Mouse (Mus musculus) myocyte (in vitro differentiated cells): Measurements from ENCODE around the gene Arrdc2. TPM values are rescaled to one million over a fixed set of nuclear protein-coding genes. Genes with fewer than 3 reads are reported as not detected.

Experiments used
- H3K27me3 ChIP-seq: one replicate; pipeline ENCODE4 v1.6.1; 2011; ENCODE audit not compliant: control insufficient read depth, insufficient read depth, insufficient read length
- H3K36me3 ChIP-seq: one replicate; pipeline ENCODE4 v1.6.1; 2011; ENCODE audit not compliant: control insufficient read depth, insufficient read depth
- H3K4me2 ChIP-seq: one replicate; pipeline ENCODE4 v1.6.1; 2011; ENCODE audit warnings: low read depth, control low read depth
- H3K4me3 ChIP-seq: one replicate; pipeline ENCODE4 v1.5.1; 2011; ENCODE audit warnings: mild to moderate bottlenecking, control low read depth, moderate library complexity
- H3K79me2 ChIP-seq: one replicate; pipeline ENCODE4 v1.6.1; 2011; ENCODE audit not compliant: control insufficient read depth, insufficient read depth
- H3ac ChIP-seq: one replicate; pipeline ENCODE4 v1.6.1; 2011; ENCODE audit not compliant: control insufficient read depth, insufficient read length
- CEBPB ChIP-seq: IDR thresholded peaks from 2 replicates; pipeline ENCODE4 v1.6.1; 2011; ENCODE audit warnings: mild to moderate bottlenecking, moderate library complexity; ENCODE audit not compliant: poor library complexity, insufficient read depth, severe bottlenecking
- E2F4 ChIP-seq: IDR thresholded peaks from one replicate; pipeline ENCODE4 v1.6.1; 2011; ENCODE audit warnings: mild to moderate bottlenecking, control low read depth, moderate library complexity; ENCODE audit not compliant: insufficient read depth
- MAX ChIP-seq: IDR thresholded peaks from one replicate; pipeline ENCODE4 v1.6.1; 2011; ENCODE audit warnings: low read depth, mild to moderate bottlenecking, control low read depth
- MYOD1 ChIP-seq, 3 experiments: IDR thresholded peaks; one replicate each; pipeline ENCODE4 v1.6.1; 2011; ENCODE audit warnings: control low read depth in 2 of 3, low read depth in 2 of 3, mild to moderate bottlenecking in 2 of 3, moderate library complexity in 1 of 3; ENCODE audit not compliant: insufficient read length in 2 of 3, control insufficient read depth in 1 of 3
- MYOG ChIP-seq, 3 experiments: IDR thresholded peaks; one replicate each; pipeline ENCODE4 v1.6.1; 2011; ENCODE audit warnings: control low read depth in 2 of 3, low read depth in 2 of 3, mild to moderate bottlenecking in 2 of 3; ENCODE audit not compliant: insufficient read length in 2 of 3, control insufficient read depth in 1 of 3, insufficient read depth in 1 of 3
- POLR2A ChIP-seq: IDR thresholded peaks from one replicate; pipeline ENCODE4 v1.6.1; 2011; ENCODE audit warnings: low read depth, mild to moderate bottlenecking, control low read depth, moderate library complexity; ENCODE audit not compliant: insufficient read length
- POLR2AphosphoS2 ChIP-seq: IDR thresholded peaks from one replicate; pipeline ENCODE4 v1.6.1; 2011; ENCODE audit warnings: low read depth, control low read depth; ENCODE audit not compliant: insufficient read length
- REST ChIP-seq: IDR thresholded peaks from one replicate; pipeline ENCODE4 v1.6.1; 2011; ENCODE audit warnings: mild to moderate bottlenecking, control low read depth, moderate library complexity; ENCODE audit not compliant: insufficient read depth, insufficient read length
- SRF ChIP-seq: IDR thresholded peaks from one replicate; pipeline ENCODE4 v1.6.1; 2011; ENCODE audit warnings: low read depth; ENCODE audit not compliant: control insufficient read depth, insufficient read length
- TCF12 ChIP-seq: IDR thresholded peaks from one replicate; pipeline ENCODE4 v1.6.1; 2011; ENCODE audit warnings: mild to moderate bottlenecking, control low read depth; ENCODE audit not compliant: poor library complexity, insufficient read depth, severe bottlenecking
- TCF3 ChIP-seq: IDR thresholded peaks from one replicate; pipeline ENCODE4 v1.6.1; 2011; ENCODE audit warnings: low read depth, control low read depth; ENCODE audit not compliant: insufficient read length
- USF1 ChIP-seq: IDR thresholded peaks from one replicate; pipeline ENCODE4 v1.6.1; 2011; ENCODE audit warnings: low read depth, mild to moderate bottlenecking, control low read depth, moderate library complexity
- polyA plus RNA-seq: library from polyadenylated mRNA; unstranded; fragments of >200 nt; fragmentation: generic; extraction: Trizol; gene quantifications from one replicate; pipeline ENCODE4 v1.2.1, GENCODE M21; 2012; ENCODE audit warnings: missing spikeins

Gene Arrdc2
- polyA plus RNA-seq, 1 experiment, result 5.8 TPM

DNA sequence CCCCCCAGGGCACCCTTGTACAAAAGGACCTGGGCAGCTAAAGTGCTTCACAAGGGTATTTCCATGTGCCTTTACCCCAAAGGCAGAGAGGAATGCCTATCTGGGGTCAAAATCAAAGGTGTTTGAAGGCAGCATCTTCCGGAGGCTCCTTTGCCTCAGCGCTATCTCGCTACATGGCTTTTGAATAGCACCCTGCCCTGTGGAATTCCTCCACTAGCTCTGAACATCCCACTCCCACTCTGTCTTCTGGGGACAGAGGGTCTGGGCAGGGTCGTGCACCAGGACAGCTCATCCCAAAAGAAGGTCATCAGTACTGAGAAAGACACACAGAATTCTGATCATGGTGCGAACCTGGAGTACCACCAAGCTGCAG is 29.7 kb upstream of the Arrdc2 start:
- no peak overlapping the region for H3ac ChIP-seq
- peaks cover 6% of the 10 kb centered on the region for H3K79me2 ChIP-seq
- H3K4me3 ChIP-seq, result no peak overlapping the region
- no peak overlapping the region for H3K4me2 ChIP-seq
- H3K36me3 ChIP-seq, result no peaks in the 10 kb centered on the region
- no peaks in the 10 kb centered on the region for H3K27me3 ChIP-seq
- TF ChIP-seq MYOD1 (IDR thresholded peaks at IDR 0.05; ENCODE audit: control insufficient read depth in 1 of 3, insufficient read length in 2 of 3, low read depth in 2 of 3) (no peak), TCF3 (no peak), MYOG (IDR thresholded peaks at IDR 0.05; ENCODE audit: control insufficient read depth in 1 of 3, insufficient read depth in 1 of 3, insufficient read length in 2 of 3, low read depth in 2 of 3) (no peak), POLR2A (no peak), POLR2AphosphoS2 (no peak), E2F4 (no peak), TCF12 (no peak), USF1 (no peak), MAX (no peak)

- no peaks in the 10 kb centered on the region for H3K27me3 ChIP-seq
- no peaks in the 10 kb centered on the region for H3K36me3 ChIP-seq
- no peak overlapping the region for H3K4me2 ChIP-seq
- no peak overlapping the region for H3K4me3 ChIP-seq
- TF ChIP-seq TCF3 (no peak), POLR2AphosphoS2 (peak; percentile 39)
- peaks cover 6% of the 10 kb centered on the region for H3K79me2 ChIP-seq
- H3ac ChIP-seq, result no peak overlapping the region
Observed at GRCm38 (mm10) chr8:70868559-70869198, 29.2 kb upstream of the Arrdc2 start.

GRCm38 (mm10) chr8:70866566-70866965 is 27.0 kb upstream of the Arrdc2 start:
- no peak overlapping the region for H3K4me3 ChIP-seq
- H3K36me3 ChIP-seq, result no peaks in the 10 kb centered on the region
- TF ChIP-seq POLR2AphosphoS2, result peak; percentile 29
- TF ChIP-seq E2F4, result no peak
- H3ac ChIP-seq, result no peak overlapping the region
- peak overlapping the region; percentile 81 for H3K4me2 ChIP-seq
- H3K79me2 ChIP-seq, result no peaks in the 10 kb centered on the region
- no peaks in the 10 kb centered on the region for H3K27me3 ChIP-seq

DNA sequence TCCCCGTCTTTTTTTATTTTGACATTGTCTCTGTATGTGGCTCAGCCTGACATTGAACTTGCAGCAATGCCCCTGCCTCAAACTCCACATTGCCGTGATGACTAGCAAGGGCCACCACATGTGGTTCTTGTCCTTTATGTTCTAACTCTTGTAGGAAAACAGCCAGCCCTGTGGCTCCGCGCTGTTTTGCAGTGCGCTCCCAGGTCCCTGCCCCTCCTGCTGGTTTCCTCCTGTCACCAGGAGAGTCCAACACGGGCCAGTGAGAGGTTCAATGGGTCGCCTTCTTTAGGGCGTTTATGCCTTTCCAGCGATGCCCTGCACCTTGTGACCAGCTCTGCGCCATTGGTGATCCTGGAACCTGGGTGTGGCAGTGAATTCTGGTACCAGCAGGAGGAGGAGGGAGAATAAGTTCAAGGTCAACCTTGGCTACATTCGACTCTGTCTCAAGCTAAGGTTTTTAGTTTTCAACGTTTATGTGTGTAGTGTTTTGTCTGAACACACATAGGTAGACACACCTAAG is 26.5 kb upstream of the Arrdc2 start:
- no peaks in the 10 kb centered on the region for H3K36me3 ChIP-seq
- H3K4me2 ChIP-seq, result peak overlapping the region; percentile 81
- H3ac ChIP-seq, result no peak overlapping the region
- TF ChIP-seq MYOG (IDR thresholded peaks at IDR 0.05; ENCODE audit: control insufficient read depth in 1 of 3, insufficient read depth in 1 of 3, insufficient read length in 2 of 3, low read depth in 2 of 3), result no peak
- TF ChIP-seq POLR2A, result no peak
- no peak for TF ChIP-seq MYOD1 (IDR thresholded peaks at IDR 0.05; ENCODE audit: control insufficient read depth in 1 of 3, insufficient read length in 2 of 3, low read depth in 2 of 3)
- TF ChIP-seq TCF12, result no peak
- no peak for TF ChIP-seq USF1
- no peak for TF ChIP-seq MAX
- no peak for TF ChIP-seq SRF
- TF ChIP-seq POLR2AphosphoS2, result no peak
- TF ChIP-seq REST, result no peak
- TF ChIP-seq E2F4, result no peak
- no peak for TF ChIP-seq CEBPB
- no peak for TF ChIP-seq TCF3
- H3K4me3 ChIP-seq, result peak overlapping the region; percentile 33
- no peaks in the 10 kb centered on the region for H3K79me2 ChIP-seq
- H3K27me3 ChIP-seq, result no peaks in the 10 kb centered on the region

GRCm38 (mm10) chr8:70865350-70866000 is 26.0 kb upstream of the Arrdc2 start:
- H3K4me3 ChIP-seq, result peak overlapping the region; percentile 33
- TF ChIP-seq CEBPB (no peak), POLR2A (peak; percentile 82), MYOD1 (IDR thresholded peaks at IDR 0.05; ENCODE audit: control insufficient read depth in 1 of 3, insufficient read length in 2 of 3, low read depth in 2 of 3) (peak in 1 of 3 experiments; percentile 36), POLR2AphosphoS2 (peak; percentile 79), E2F4 (no peak)
- peak overlapping the region; percentile 87 for H3K4me2 ChIP-seq
- no peaks in the 10 kb centered on the region for H3K79me2 ChIP-seq
- H3K36me3 ChIP-seq, result no peaks in the 10 kb centered on the region
- no peak overlapping the region for H3ac ChIP-seq
- no peaks in the 10 kb centered on the region for H3K27me3 ChIP-seq
